Mouse (Mus musculus) lung, adult 2 months (tissue): ENCODE measurements around the gene Cenpf.

Experiments used
- CTCF ChIP-seq: fragments of 200-500 bp; IDR thresholded peaks from 2 replicates; pipeline ENCODE4 v1.5.1; 2011; ENCODE audit warnings: mild to moderate bottlenecking, low read length, control low read depth; ENCODE audit not compliant: insufficient read depth
- POLR2A ChIP-seq: fragments of 200-500 bp; IDR thresholded peaks from 2 replicates; pipeline ENCODE4 v1.6.1; 2011; ENCODE audit warnings: low read depth, mild to moderate bottlenecking, control low read depth, low read length, borderline replicate concordance; ENCODE audit errors: extremely low read depth

DNA sequence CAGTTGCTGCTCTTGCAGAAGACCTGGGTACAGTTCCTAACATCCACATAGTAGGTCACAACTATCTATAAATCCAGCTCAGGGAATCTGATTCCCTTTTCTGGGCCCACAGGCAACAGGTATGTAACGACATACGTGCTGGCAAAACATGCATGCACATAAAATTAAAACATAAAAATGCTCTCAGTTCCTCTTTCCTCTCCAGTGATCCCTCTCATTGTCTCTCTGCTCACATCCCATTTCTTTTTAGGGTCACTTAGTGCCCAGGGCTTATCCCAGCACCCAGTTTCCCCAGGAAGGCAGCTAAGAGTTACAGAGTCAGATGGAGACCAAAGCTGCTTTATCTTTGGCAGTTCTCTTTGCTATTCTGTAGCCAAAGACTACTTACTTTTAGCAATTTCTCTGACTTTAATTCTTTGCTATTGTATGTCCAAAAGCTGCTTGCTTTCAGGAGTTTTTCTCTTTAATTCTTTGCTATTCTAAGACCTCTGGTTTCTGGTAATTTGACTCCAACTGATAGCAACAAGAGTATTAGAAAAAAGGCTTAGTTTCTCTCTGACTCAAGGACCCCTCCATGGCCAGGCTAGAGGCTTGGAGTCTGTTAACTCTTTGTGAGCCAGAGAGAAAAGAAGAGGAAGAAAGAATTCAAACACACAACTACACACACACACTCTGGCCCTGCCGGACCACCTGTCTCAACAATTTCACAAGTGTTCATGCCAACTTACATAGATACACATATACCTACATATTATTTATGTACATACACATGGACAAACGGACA is 1.4 kb upstream of the Cenpf start:
- TF ChIP-seq POLR2A: no peak
- no peak for TF ChIP-seq CTCF
